Mouse (Mus musculus): ENCODE data around the gene Gsn. TPM values are rescaled to one million over a fixed set of nuclear protein-coding genes. Genes with fewer than 3 reads are reported as not detected.
A peak's percentile ranks its signal among the peaks of the same experiment; 100 is the strongest.

The Gsn gene
- polyA plus RNA-seq, 1 experiment, result 134 TPM

DNA sequence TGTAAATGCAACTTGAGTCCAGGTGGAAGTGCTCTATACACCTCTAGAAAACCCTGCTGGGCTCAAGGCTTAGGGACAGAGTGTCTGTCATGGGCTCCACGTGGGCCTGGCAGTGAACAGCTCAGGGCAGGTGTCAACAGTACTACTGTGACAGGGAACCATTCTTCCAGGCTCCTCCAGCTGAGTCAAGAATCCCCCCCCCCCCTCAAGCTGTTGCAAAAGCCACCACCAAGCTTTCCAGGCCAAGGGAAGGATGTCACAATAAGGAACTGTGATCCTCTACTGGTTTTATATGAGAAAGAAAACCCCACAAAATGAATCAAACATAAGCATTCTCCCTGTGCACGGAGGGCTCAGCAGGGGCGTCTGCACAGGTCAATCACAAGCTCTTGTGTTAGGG is 58.1 kb downstream of the Gsn start:
- H3K4me1 ChIP-seq (ENCODE audit: control insufficient read depth, insufficient read depth, low read length), result no peaks in the 10 kb centered on the region
- no peak overlapping the region for H3K4me3 ChIP-seq (ENCODE audit: insufficient read depth, low read length)
- TF ChIP-seq POLR2A (IDR thresholded peaks at IDR 0.05; ENCODE audit: extremely low read depth, insufficient read depth, low read length) (no peak), CTCF (IDR thresholded peaks at IDR 0.05; ENCODE audit: extremely low read depth, insufficient read depth, low read length) (no peak)
- H3K27ac ChIP-seq (ENCODE audit: insufficient read depth, low read length), result no peak overlapping the region

DNA sequence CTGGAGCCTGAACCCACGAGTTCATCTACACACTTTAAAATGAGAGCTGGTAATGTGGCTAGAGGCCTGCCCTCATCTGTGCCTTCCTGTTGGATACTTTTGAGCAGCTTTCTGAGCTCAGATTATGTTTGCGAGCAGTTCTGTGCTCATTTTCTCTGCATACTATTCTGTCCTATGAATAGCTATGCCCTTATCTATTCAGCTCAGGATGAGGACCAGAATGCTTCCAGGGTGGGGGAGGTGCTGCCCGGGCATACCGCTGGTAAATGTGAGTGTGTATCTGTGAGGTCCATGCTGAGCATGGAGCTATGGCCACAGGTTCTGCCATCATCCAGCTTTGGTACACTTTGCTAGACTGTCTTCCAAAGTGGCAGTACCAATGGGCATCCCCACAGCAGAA is 61.4 kb downstream of the Gsn start:
- no peak overlapping the region for H3K4me3 ChIP-seq (ENCODE audit: insufficient read depth, low read length)
- TF ChIP-seq CTCF (IDR thresholded peaks at IDR 0.05; ENCODE audit: extremely low read depth, insufficient read depth, low read length), result no peak
- no peak for TF ChIP-seq POLR2A (IDR thresholded peaks at IDR 0.05; ENCODE audit: extremely low read depth, insufficient read depth, low read length)
- no peak overlapping the region for H3K27ac ChIP-seq (ENCODE audit: insufficient read depth, low read length)
- H3K4me1 ChIP-seq (ENCODE audit: control insufficient read depth, insufficient read depth, low read length), result no peaks in the 10 kb centered on the region

DNA sequence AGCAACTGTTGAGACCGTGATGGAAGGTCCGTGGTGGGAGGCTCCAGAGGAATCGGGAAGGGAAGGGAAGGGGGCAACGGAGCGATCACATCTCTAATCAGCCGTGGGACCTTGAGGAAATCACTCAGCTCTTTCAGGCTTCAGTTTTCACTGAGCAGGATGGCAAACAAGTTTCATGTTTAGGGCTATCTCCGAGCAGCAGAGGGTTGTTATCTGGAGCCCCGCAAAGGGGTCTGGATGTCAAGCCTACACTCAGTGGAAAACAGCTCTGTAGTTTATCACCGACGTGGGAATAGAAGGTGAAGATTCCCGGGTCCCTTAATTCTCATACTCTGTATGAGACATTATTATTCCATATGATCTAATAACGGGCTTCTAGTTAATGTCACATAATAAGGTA is 62.2 kb downstream of the Gsn start:
- TF ChIP-seq CTCF (IDR thresholded peaks at IDR 0.05; ENCODE audit: extremely low read depth, insufficient read depth, low read length) (no peak), POLR2A (IDR thresholded peaks at IDR 0.05; ENCODE audit: extremely low read depth, insufficient read depth, low read length) (no peak)
- no peaks in the 10 kb centered on the region for H3K4me1 ChIP-seq (ENCODE audit: control insufficient read depth, insufficient read depth, low read length)
- no peak overlapping the region for H3K27ac ChIP-seq (ENCODE audit: insufficient read depth, low read length)
- no peak overlapping the region for H3K4me3 ChIP-seq (ENCODE audit: insufficient read depth, low read length)

DNA sequence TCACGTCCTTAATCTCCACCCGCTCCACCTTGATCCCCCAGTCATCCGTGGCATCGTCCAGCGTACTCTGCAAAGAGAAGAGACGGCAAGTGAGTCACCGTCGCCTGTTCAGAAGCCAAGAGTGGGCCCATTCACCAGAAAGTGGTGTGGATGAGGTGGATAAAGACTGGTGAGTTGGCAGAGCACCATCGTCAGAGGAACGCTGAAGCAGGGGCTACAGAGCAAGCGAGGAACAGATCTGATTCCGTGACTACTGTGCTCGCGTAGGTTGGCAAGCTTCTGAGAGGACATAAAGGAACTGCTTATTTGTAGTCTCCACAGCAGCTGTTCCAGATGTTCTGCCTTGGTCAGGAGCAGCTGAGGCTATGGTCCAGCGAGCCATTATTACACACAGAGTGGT is 64.2 kb downstream of the Gsn start:
- no peak overlapping the region for H3K4me3 ChIP-seq (ENCODE audit: insufficient read depth, low read length)
- TF ChIP-seq CTCF (IDR thresholded peaks at IDR 0.05; ENCODE audit: extremely low read depth, insufficient read depth, low read length), result no peak
- H3K27ac ChIP-seq (ENCODE audit: insufficient read depth, low read length), result no peak overlapping the region
- no peaks in the 10 kb centered on the region for H3K4me1 ChIP-seq (ENCODE audit: control insufficient read depth, insufficient read depth, low read length)

DNA sequence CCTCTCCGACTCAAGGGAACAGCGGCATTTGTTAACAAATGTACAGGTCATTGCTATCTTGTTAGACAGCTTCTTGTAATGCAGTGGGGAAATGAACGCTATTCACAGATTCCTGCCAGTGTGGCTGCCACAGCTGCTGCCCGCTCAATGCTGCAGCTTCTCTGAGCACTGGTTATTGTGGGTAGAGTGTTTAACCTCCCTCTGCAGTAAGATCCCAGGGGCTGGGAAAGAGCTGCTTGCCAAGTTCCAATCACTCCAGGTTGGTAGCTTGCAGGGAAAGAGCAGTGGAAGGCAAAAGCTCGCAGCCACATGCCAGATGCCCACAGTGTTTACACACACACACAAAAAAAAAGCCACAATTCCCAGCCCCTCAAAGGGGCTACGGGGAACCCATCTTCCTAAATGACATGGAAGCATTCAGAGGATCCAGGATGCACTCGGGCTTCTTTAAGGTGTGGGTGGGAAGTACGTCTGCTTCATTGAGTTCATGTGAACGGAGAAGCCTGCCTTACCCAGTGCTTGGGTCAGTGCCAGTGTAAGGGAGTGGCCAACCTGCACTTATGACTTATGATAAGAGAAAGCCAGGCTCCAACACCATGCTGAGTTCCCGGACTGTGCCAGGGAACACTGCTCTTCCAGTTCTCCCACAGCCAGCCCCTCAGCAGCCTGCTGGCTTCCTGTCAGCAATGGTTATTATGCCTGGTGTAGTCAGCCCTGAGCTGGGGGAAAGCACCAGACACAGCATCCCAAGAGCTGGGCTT is 66.4 kb downstream of the Gsn start:
- TF ChIP-seq POLR2A (IDR thresholded peaks at IDR 0.05; ENCODE audit: extremely low read depth, insufficient read depth, low read length) (no peak), CTCF (IDR thresholded peaks at IDR 0.05; ENCODE audit: extremely low read depth, insufficient read depth, low read length) (no peak)
- Histone ChIP-seq H3K4me1 (ENCODE audit: control insufficient read depth, insufficient read depth, low read length) (no peaks in the 10 kb centered on the region), H3K4me3 (ENCODE audit: insufficient read depth, low read length) (no peak overlapping the region), H3K27ac (ENCODE audit: insufficient read depth, low read length) (no peak overlapping the region)

DNA sequence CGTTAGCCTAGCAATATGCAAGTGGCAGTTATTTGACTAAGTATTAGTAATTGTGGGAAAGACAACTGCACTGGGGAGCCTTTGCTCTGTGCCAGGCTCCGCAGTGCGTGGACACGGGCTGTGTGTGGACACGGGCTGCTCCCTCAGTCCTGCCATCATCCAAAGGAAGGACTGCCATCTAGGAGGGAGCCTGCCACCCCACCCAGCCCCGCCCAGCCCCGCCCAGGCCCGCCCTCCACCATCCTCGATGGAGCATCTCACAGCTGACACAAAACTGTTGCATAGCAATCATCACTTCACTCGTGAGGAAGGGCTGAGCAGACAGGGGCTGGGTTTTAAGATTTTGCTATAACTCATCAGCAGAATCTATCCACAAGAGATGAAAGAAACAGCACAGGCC is 69.8 kb downstream of the Gsn start:
- H3K4me3 ChIP-seq (ENCODE audit: insufficient read depth, low read length), result no peak overlapping the region
- TF ChIP-seq CTCF (IDR thresholded peaks at IDR 0.05; ENCODE audit: extremely low read depth, insufficient read depth, low read length), result no peak
- no peak for TF ChIP-seq POLR2A (IDR thresholded peaks at IDR 0.05; ENCODE audit: extremely low read depth, insufficient read depth, low read length)
- no peak overlapping the region for H3K27ac ChIP-seq (ENCODE audit: insufficient read depth, low read length)
- no peaks in the 10 kb centered on the region for H3K4me1 ChIP-seq (ENCODE audit: control insufficient read depth, insufficient read depth, low read length)

DNA sequence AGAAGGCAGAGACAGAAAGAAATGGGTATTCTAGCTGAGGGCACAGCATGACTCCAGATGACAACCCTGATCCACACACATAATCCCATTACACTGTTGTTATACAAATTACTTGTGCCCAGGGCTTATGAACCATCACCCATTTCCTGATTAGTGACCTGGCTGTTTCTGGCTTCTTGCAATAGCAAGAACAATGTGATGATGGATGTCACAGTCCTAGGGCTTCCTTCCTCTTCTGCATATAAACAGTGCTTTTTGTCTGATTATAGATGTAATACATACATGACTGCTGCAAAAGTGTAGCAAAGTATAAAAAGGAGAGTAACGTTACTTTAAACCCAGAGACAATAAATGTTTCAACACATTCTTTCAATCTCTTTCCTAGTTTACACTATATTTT is 70.8 kb downstream of the Gsn start:
- no peak for TF ChIP-seq POLR2A (IDR thresholded peaks at IDR 0.05; ENCODE audit: extremely low read depth, insufficient read depth, low read length)
- TF ChIP-seq CTCF (IDR thresholded peaks at IDR 0.05; ENCODE audit: extremely low read depth, insufficient read depth, low read length), result no peak
- 0 out of 2 replicates have a peak overlapping the region, but pooled peaks have one; percentile 32 for H3K27ac ChIP-seq (ENCODE audit: insufficient read depth, low read length)
- H3K4me3 ChIP-seq (ENCODE audit: insufficient read depth, low read length), result no peak overlapping the region
- no peaks in the 10 kb centered on the region for H3K4me1 ChIP-seq (ENCODE audit: control insufficient read depth, insufficient read depth, low read length)

DNA sequence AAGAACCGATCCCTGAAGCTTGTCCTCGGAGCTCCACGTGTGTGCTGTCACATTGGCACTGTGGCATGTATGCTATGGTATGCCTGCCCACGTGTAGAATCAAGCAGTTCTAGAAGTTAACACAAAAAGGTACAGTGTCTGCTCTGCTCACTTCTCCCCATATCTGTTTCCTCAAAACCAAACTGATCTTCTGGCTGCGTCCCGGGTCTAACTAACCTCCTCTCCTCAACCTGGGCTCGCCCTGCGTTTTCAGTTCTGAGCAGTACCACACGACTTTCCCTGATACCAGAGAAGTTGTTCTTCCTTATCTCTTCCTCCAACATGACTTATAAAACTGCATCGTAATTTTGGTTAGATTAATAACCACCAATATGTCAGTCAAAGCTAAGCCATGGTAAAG is 71.4 kb downstream of the Gsn start:
- Histone ChIP-seq H3K4me1 (ENCODE audit: control insufficient read depth, insufficient read depth, low read length) (no peaks in the 10 kb centered on the region), H3K27ac (ENCODE audit: insufficient read depth, low read length) (no peak overlapping the region), H3K4me3 (ENCODE audit: insufficient read depth, low read length) (no peak overlapping the region)
- no peak for TF ChIP-seq POLR2A (IDR thresholded peaks at IDR 0.05; ENCODE audit: extremely low read depth, insufficient read depth, low read length)
- no peak for TF ChIP-seq CTCF (IDR thresholded peaks at IDR 0.05; ENCODE audit: extremely low read depth, insufficient read depth, low read length)

DNA sequence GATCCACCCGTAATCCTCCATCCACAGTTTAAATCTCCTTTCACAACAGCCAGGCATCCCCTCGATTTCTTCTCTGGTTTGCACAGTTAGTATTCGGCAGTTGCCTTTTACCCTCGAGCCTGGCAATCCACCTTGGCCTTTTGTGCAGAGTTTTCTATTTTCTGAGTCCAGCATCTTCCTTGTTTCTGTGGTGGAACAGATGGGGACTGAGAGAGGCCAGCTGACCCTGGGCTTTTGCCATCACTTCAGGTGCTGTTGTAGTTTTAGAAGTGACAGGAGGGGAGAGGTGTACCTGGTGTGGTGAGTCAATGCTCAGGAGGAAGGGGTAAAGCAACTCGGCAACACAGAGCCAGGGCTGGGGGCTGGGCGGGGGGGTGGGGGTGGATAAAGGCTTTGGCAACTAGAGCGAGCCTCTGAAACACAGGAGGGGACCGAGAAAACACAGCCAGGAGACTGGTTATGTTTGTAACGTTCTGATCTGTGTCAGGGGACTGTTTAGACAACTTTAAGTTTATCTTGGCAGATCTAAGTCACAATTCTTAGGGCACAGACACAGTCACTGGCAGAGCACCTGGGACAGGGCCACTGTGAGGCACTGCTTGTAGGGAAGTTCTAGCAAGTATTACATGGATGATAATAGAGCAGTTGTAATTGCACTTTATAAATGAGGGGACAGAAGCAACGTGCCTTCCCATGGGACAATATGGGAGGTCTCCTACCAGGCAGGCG is 72.0 kb downstream of the Gsn start:
- no peak for TF ChIP-seq POLR2A (IDR thresholded peaks at IDR 0.05; ENCODE audit: extremely low read depth, insufficient read depth, low read length)
- no peak for TF ChIP-seq CTCF (IDR thresholded peaks at IDR 0.05; ENCODE audit: extremely low read depth, insufficient read depth, low read length)
- no peaks in the 10 kb centered on the region for H3K4me1 ChIP-seq (ENCODE audit: control insufficient read depth, insufficient read depth, low read length)
- no peak overlapping the region for H3K27ac ChIP-seq (ENCODE audit: insufficient read depth, low read length)
- H3K4me3 ChIP-seq (ENCODE audit: insufficient read depth, low read length), result no peak overlapping the region

DNA sequence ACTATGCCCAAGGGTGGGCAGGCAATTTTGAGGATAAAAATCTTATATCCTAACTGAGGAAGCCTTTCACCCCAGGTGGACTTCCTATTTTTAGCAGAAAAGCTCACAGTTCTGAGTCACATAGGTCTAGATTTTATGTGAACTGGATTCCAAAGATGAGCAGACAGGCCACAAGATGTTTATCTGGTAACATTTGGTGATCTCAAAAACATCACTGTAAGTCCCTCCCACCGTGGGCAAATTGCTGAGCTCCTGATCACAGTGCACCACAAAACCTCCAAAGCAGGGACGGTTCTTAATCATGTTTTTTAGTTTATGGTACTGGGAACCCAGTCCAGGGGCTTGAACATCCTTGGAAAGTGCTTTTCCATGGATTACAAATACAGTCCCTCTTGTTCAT is 72.9 kb downstream of the Gsn start:
- Histone ChIP-seq H3K27ac (ENCODE audit: insufficient read depth, low read length) (no peak overlapping the region), H3K4me1 (ENCODE audit: control insufficient read depth, insufficient read depth, low read length) (no peaks in the 10 kb centered on the region), H3K4me3 (ENCODE audit: insufficient read depth, low read length) (no peak overlapping the region)
- no peak for TF ChIP-seq POLR2A (IDR thresholded peaks at IDR 0.05; ENCODE audit: extremely low read depth, insufficient read depth, low read length)
- TF ChIP-seq CTCF (IDR thresholded peaks at IDR 0.05; ENCODE audit: extremely low read depth, insufficient read depth, low read length), result no peak

All from cortical plate, adult 2 months (tissue).